Mouse (Mus musculus): ENCODE data around the gene Ppy.

DNA sequence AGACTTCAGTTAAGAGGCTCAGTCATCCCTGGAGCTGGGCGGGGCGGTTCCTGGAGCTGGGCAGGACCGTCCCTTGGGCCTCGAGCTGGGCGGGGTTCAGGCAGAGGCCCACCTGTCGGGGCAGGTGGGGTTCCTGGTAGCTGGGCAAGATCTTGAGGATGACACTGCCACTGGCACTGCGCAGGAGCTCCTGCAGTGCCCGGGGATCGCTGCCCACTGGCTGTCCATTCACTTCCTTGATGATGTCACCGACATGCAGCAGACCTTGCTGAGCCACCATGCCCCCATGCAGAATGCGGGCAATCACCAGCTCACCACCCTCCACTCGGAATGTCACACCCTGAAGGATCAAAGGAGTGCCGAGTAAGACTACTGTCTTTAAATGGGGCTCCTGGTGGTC is 38.0 kb downstream of the Ppy start:
- TF ChIP-seq POLR2A (IDR thresholded peaks at IDR 0.05; ENCODE audit: insufficient read depth, low read length) (no peak), CTCF (IDR thresholded peaks at IDR 0.05; ENCODE audit: low read depth, low read length) (no peak), EP300 (IDR thresholded peaks at IDR 0.05; ENCODE audit: insufficient read depth, low read depth, low read length) (no peak)

Measured in ES-Bruce4 (cell line).